Mouse (Mus musculus): ENCODE results near the gene Itpkb.

DNA sequence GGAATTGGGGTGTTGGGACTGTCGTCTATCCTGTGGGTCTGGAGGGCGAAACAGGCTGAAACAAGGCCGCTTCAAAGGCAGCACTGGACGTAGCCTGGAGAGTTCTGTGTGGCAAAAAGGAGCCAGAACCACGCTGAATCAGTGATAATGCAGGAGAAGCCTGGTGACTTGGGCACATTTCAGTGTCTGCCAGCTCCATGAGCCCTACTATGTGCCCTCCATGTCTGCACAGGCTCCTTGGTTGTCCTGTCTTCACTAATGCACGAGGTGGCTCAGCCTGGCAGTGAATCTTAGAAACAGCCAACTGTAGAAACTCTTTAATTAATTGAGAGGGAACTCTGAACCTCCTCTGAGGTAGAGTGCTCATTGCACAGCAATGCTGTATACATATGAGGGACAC is 96.1 kb downstream of the Itpkb start:
- TF ChIP-seq EP300 (IDR thresholded peaks at IDR 0.05; ENCODE audit: insufficient read depth, low read depth, low read length) (no peak), CTCF (IDR thresholded peaks at IDR 0.05; ENCODE audit: low read depth, low read length) (no peak)
